Mouse (Mus musculus): Measurements from ENCODE around the gene Bri3bp.
"Not testable (repeated sequence)": the region's sequence is repeated elsewhere in the genome, so short reads cannot be mapped to it uniquely, and the experiment has no call there.

Gene Bri3bp

GRCm38 (mm10) chr5:125408842-125409241, 32.5 kb upstream of the Bri3bp start:
- peak; percentile 62 to 79 for DNase-seq (ENCODE audit: low read depth in 1 of 2, low spot score in 2 of 2)

GRCm38 (mm10) chr5:125409348-125410090, 31.8 kb upstream of the Bri3bp start:
- DNase-seq (ENCODE audit: low read depth in 1 of 2, low spot score in 2 of 2) = no peak

- peak in 1 of 2 experiments; percentile 63 for DNase-seq (ENCODE audit: low read depth in 1 of 2, low spot score in 2 of 2)
Observed at GRCm38 (mm10) chr5:125411972-125412530, 29.3 kb upstream of the Bri3bp start.

- not testable (repeated sequence) for DNase-seq (ENCODE audit: low read depth in 1 of 2, low spot score in 2 of 2)
Observed at GRCm38 (mm10) chr5:125412536-125412935, 28.8 kb upstream of the Bri3bp start.

- no peak for DNase-seq (ENCODE audit: low read depth in 1 of 2, low spot score in 2 of 2)
Observed at GRCm38 (mm10) chr5:125413763-125414162, 27.6 kb upstream of the Bri3bp start.

- DNase-seq (ENCODE audit: low read depth in 1 of 2, low spot score in 2 of 2) = no peak
Observed at GRCm38 (mm10) chr5:125416183-125416582, 25.2 kb upstream of the Bri3bp start.

- no peak for DNase-seq (ENCODE audit: low read depth in 1 of 2, low spot score in 2 of 2)
Observed at GRCm38 (mm10) chr5:125418636-125419035, 22.7 kb upstream of the Bri3bp start.

GRCm38 (mm10) chr5:125419124-125419523, 22.2 kb upstream of the Bri3bp start:
- DNase-seq (ENCODE audit: low read depth in 1 of 2, low spot score in 2 of 2) = no peak

GRCm38 (mm10) chr5:125425698-125426276, 15.6 kb upstream of the Bri3bp start:
- DNase-seq (ENCODE audit: low read depth in 1 of 2, low spot score in 2 of 2) = no peak

- no peak for DNase-seq (ENCODE audit: low read depth in 1 of 2, low spot score in 2 of 2)
Observed at GRCm38 (mm10) chr5:125426343-125426742, 15.0 kb upstream of the Bri3bp start.

- DNase-seq (ENCODE audit: low read depth in 1 of 2, low spot score in 2 of 2) = not testable (repeated sequence)
Observed at GRCm38 (mm10) chr5:125432324-125432723, 9.0 kb upstream of the Bri3bp start.

GRCm38 (mm10) chr5:125433793-125434337, 7.5 kb upstream of the Bri3bp start, which contains the start of gene Dhx37:
Gene Dhx37 (minus strand): TSS chr5:125434121.
- DNase-seq (ENCODE audit: low read depth in 1 of 2, low spot score in 2 of 2) = peak; percentile 85 to 88

GRCm38 (mm10) chr5:125434347-125434746, 7.0 kb upstream of the Bri3bp start:
- DNase-seq (ENCODE audit: low read depth in 1 of 2, low spot score in 2 of 2) = not testable (repeated sequence)

GRCm38 (mm10) chr5:125440583-125441233, 660 bp upstream of the Bri3bp start:
- no peak for DNase-seq (ENCODE audit: low read depth in 1 of 2, low spot score in 2 of 2)

- peak in 1 of 2 experiments; percentile 22 for DNase-seq (ENCODE audit: low read depth in 1 of 2, low spot score in 2 of 2)
Observed at GRCm38 (mm10) chr5:125442136-125442995, 998 bp downstream of the Bri3bp start.

- no peak for DNase-seq (ENCODE audit: low read depth in 1 of 2, low spot score in 2 of 2)
Observed at GRCm38 (mm10) chr5:125443335-125443734, 2.0 kb downstream of the Bri3bp start.

- DNase-seq (ENCODE audit: low read depth in 1 of 2, low spot score in 2 of 2) = no peak
Observed at GRCm38 (mm10) chr5:125443915-125444314, 2.5 kb downstream of the Bri3bp start.

- DNase-seq (ENCODE audit: low read depth in 1 of 2, low spot score in 2 of 2) = no peak
Observed at GRCm38 (mm10) chr5:125444554-125444953, 3.2 kb downstream of the Bri3bp start.

- no peak for DNase-seq (ENCODE audit: low read depth in 1 of 2, low spot score in 2 of 2)
Observed at GRCm38 (mm10) chr5:125446344-125446743, 5.0 kb downstream of the Bri3bp start.

- no peak for DNase-seq (ENCODE audit: low read depth in 1 of 2, low spot score in 2 of 2)
Observed at GRCm38 (mm10) chr5:125448026-125448425, 6.7 kb downstream of the Bri3bp start.

Data from monocyte, adult 2 months (primary cell).